In genomic region chr7:130574211-130574991, GRCm38 (mm10) we compare ENCODE assay signal across 8 mouse cellular contexts. TPM values are rescaled to one million over a fixed set of nuclear protein-coding genes. Genes with fewer than 3 reads are reported as not detected.
A peak's percentile ranks its signal among the peaks of the same experiment; 100 is the strongest.
DNase-seq lines count a peak whose midpoint lies in the region; ATAC-seq and TF ChIP-seq lines count a peak whose summit lies in the region.

No protein-coding gene starts in this region.

- H3K36me3 ChIP-seq in heart, postnatal 0 days (replicated peaks; ENCODE audit: control insufficient read depth, insufficient read depth, low read length), result no peaks in the 10 kb centered on the region
- H3K36me3 ChIP-seq in limb, embryonic 15.5 days, result no peaks in the 10 kb centered on the region
- H3K36me3 ChIP-seq in small intestine, adult 2 months (ENCODE audit: control insufficient read depth, insufficient read depth, low read length), result no peaks in the 10 kb centered on the region

- 34% methylated on average over 13 of the region's 13 CpGs for WGBS in heart, postnatal 0 days
- WGBS in limb, embryonic 15.5 days, result 49% methylated on average over 13 of the region's 13 CpGs
- WGBS in small intestine, adult 2 months, result 17% methylated on average over 13 of the region's 13 CpGs

- H3K9ac ChIP-seq in heart, postnatal 0 days (replicated peaks; ENCODE audit: low read depth, low read length), result no peak overlapping the region
- H3K9ac ChIP-seq in limb, embryonic 15.5 days, result no peak overlapping the region

- peak overlapping the region; percentile 40; the same call in 1 of the 2 replicates for H3K27ac ChIP-seq in heart, postnatal 0 days (ENCODE audit: low read depth)
- peak overlapping the region; percentile 18; the same call in 1 of the 2 replicates for H3K27ac ChIP-seq in limb, embryonic 15.5 days
- H3K27ac ChIP-seq in small intestine, adult 2 months (ENCODE audit: insufficient read depth, low read depth, low read length), result peak overlapping the region; percentile 57

- no peaks in the 10 kb centered on the region for H3K9me3 ChIP-seq in heart, postnatal 0 days (replicated peaks; ENCODE audit: control insufficient read depth, low read length)
- H3K9me3 ChIP-seq in limb, embryonic 15.5 days, result no peaks in the 10 kb centered on the region

- peak; percentile 41; the same call in 1 of the 2 replicates for TF ChIP-seq POLR2A in small intestine, adult 2 months (IDR thresholded peaks at IDR 0.05; ENCODE audit: low read depth, low read length)

- H3K27me3 ChIP-seq in heart, postnatal 0 days (ENCODE audit: control insufficient read depth, insufficient read depth, low read length), result no peaks in the 10 kb centered on the region
- no peaks in the 10 kb centered on the region for H3K27me3 ChIP-seq in limb, embryonic 15.5 days
- H3K27me3 ChIP-seq in small intestine, adult 2 months (ENCODE audit: control insufficient read depth, insufficient read depth, low read length), result no peaks in the 10 kb centered on the region

- no peak for TF ChIP-seq EP300 in heart, postnatal 0 days (IDR thresholded peaks at IDR 0.05; ENCODE audit: low read depth)

- peak; percentile 43 for DNase-seq in cerebellum, adult 9-10 months
- DNase-seq in cerebellum, postnatal 4 days (ENCODE audit: low spot score in 2 of 2), result no peak
- peak; percentile 53 for DNase-seq in ES-CJ7 (ENCODE audit: low read depth, low spot score)
- peak; percentile 39 for DNase-seq in heart, postnatal 0 days (ENCODE audit: low spot score)
- DNase-seq in layer of hippocampus, adult 18-20 months (ENCODE audit: low spot score in 2 of 2), result no peak
- DNase-seq in gastrocnemius, postnatal 25 days, result no peak

- ATAC-seq in heart, postnatal 0 days (ENCODE audit: insufficient read depth, low read depth), result peak; percentile 45
- ATAC-seq in limb, embryonic 15.5 days (ENCODE audit: insufficient number of reproducible peaks, low FRiP score, low TSS enrichment, low read depth), result no peak; the same call in 1 of the 2 replicates

- no peak overlapping the region for H3K4me2 ChIP-seq in heart, postnatal 0 days (ENCODE audit: low read depth, low read length)
- H3K4me2 ChIP-seq in limb, embryonic 15.5 days, result no peak overlapping the region

- no peak for TF ChIP-seq CTCF in heart, postnatal 0 days (IDR thresholded peaks at IDR 0.05; ENCODE audit: low read depth)
- no peak for TF ChIP-seq CTCF in small intestine, adult 2 months (IDR thresholded peaks at IDR 0.05; ENCODE audit: extremely low read depth, insufficient read length, insufficient replicate concordance, low read depth, low read length)

- H3K4me3 ChIP-seq in heart, postnatal 0 days (ENCODE audit: low read depth, low read length), result no peak overlapping the region
- H3K4me3 ChIP-seq in limb, embryonic 15.5 days, result no peak overlapping the region
- peak overlapping the region; percentile 5 for H3K4me3 ChIP-seq in small intestine, adult 2 months (ENCODE audit: low read depth, low read length)

- peaks cover 6% of the 10 kb centered on the region; the same call in 1 of the 2 replicates for H3K4me1 ChIP-seq in heart, postnatal 0 days (ENCODE audit: control insufficient read depth, insufficient read depth)
- peaks cover 35% of the 10 kb centered on the region for H3K4me1 ChIP-seq in limb, embryonic 15.5 days
- peaks cover 22% of the 10 kb centered on the region for H3K4me1 ChIP-seq in small intestine, adult 2 months (ENCODE audit: control insufficient read depth, insufficient read depth, insufficient read length, low read length)

RNA-seq across cellular contexts. Expression of gene Nsmce4a, which starts 1.5 kb away (rescaled TPM):
- total RNA-seq in heart, postnatal 0 days (2014; rRNA removed; ENCODE audit: low replicate concordance), result 56.9 and 72.7 TPM in 2 replicates
- polyA plus RNA-seq in heart, postnatal 0 days (2015; fragmentation: Nextera tagmentation; extraction: Ambion mirVana), result 96.9 and 107 TPM in 2 replicates
- 111 and 125 TPM in 2 replicates for polyA plus RNA-seq in limb, embryonic 15.5 days (2015; fragmentation: Nextera tagmentation; extraction: Ambion mirVana)
- 39.9 and 62.9 TPM in 2 replicates for polyA plus RNA-seq in small intestine, adult 2 months (2012; rRNA removed)
- 10 to 100 TPM; 40.7 to 44.1 TPM for total RNA-seq in layer of hippocampus, adult 18-20 months (2021)
- 10 to 100 TPM; 25.8 to 26.5 TPM for total RNA-seq in gastrocnemius, postnatal 25 days (2021)

RNA-seq across cellular contexts. Expression of gene Tacc2, which starts 2.8 kb away (rescaled TPM):
- total RNA-seq in heart, postnatal 0 days (2014; rRNA removed; ENCODE audit: low replicate concordance), result 64.7 and 83.8 TPM in 2 replicates
- 33.7 and 39.0 TPM in 2 replicates for polyA plus RNA-seq in heart, postnatal 0 days (2015; fragmentation: Nextera tagmentation; extraction: Ambion mirVana)
- 29.2 and 31.3 TPM in 2 replicates for polyA plus RNA-seq in limb, embryonic 15.5 days (2015; fragmentation: Nextera tagmentation; extraction: Ambion mirVana)
- 25.9 and 57.5 TPM in 2 replicates for polyA plus RNA-seq in small intestine, adult 2 months (2012; rRNA removed)
- 10 to 100 TPM; 73.8 to 77.5 TPM for total RNA-seq in layer of hippocampus, adult 18-20 months (2021)
- total RNA-seq in gastrocnemius, postnatal 25 days (2021), result 100 to 1,000 TPM; 422 to 535 TPM

RNA-seq across cellular contexts. Expression of gene Ate1, which starts 54.2 kb away (rescaled TPM):
- 31.0 and 32.4 TPM in 2 replicates for total RNA-seq in heart, postnatal 0 days (2014; rRNA removed; ENCODE audit: low replicate concordance)
- polyA plus RNA-seq in heart, postnatal 0 days (2015; fragmentation: Nextera tagmentation; extraction: Ambion mirVana), result 65.1 and 66.3 TPM in 2 replicates
- polyA plus RNA-seq in limb, embryonic 15.5 days (2015; fragmentation: Nextera tagmentation; extraction: Ambion mirVana), result 50.8 and 55.7 TPM in 2 replicates
- 2.8 and 3.3 TPM in 2 replicates for polyA plus RNA-seq in small intestine, adult 2 months (2012; rRNA removed)
- total RNA-seq in layer of hippocampus, adult 18-20 months (2021), result 10 to 100 TPM; 69.7 to 71.3 TPM
- total RNA-seq in gastrocnemius, postnatal 25 days (2021), result 10 to 100 TPM; 25.4 to 25.6 TPM

Comparison
In these comparisons a context has a peak if more than half of its experiments do, and no peak if none do; other contexts are left out.
1. DNase-seq: peak in cerebellum, adult 9-10 months (single experiment), ES-CJ7 (single experiment) and heart, postnatal 0 days (single experiment); none in cerebellum, postnatal 4 days (0 of 2), layer of hippocampus, adult 18-20 months (0 of 2) and gastrocnemius, postnatal 25 days (single experiment).
2. Peak in every context shown above with its lines, with median percentiles within 50 percentile points of each other: H3K27ac ChIP-seq.